Mouse (Mus musculus) hindbrain, embryonic 16.5 days (tissue): ENCODE data around the gene Wdr45. TPM values are rescaled to one million over a fixed set of nuclear protein-coding genes. Genes with fewer than 3 reads are reported as not detected.

ENCODE experiments used
- ATAC-seq: fragments of 200-750 bp; cut with Nextera tagmentation; 2 replicates; pipeline ENCODE4 v1.8.0; 2017; ENCODE audit warnings: moderate TSS enrichment, moderate library complexity
- H3K27ac ChIP-seq: fragments of 300-500 bp; sonication (generic); 2 replicates; pipeline ENCODE4 v1.5.1; 2014; ENCODE audit warnings: low read depth, mild to moderate bottlenecking, control low read depth, low read length, moderate library complexity
- H3K27me3 ChIP-seq: fragments of 300-500 bp; sonication (generic); replicated peaks from 2 replicates; pipeline ENCODE4 v1.6.1; 2014; ENCODE audit warnings: low read length; ENCODE audit not compliant: control insufficient read depth, insufficient read depth
- H3K36me3 ChIP-seq: fragments of 300-500 bp; sonication (generic); 2 replicates; pipeline ENCODE4 v1.6.1; 2014; ENCODE audit warnings: mild to moderate bottlenecking, low read length, moderate library complexity, mixed read lengths; ENCODE audit not compliant: control insufficient read depth, insufficient read depth
- H3K4me1 ChIP-seq: fragments of 300-500 bp; sonication (generic); 2 replicates; pipeline ENCODE4 v1.6.1; 2014; ENCODE audit warnings: low read depth, low read length; ENCODE audit not compliant: control insufficient read depth, insufficient read depth
- H3K4me2 ChIP-seq: fragments of 300-500 bp; sonication (generic); 2 replicates; pipeline ENCODE4 v1.6.1; 2014; ENCODE audit warnings: mild to moderate bottlenecking, low read length, control low read depth, moderate library complexity
- H3K4me3 ChIP-seq: fragments of 300-500 bp; sonication (generic); 2 replicates; pipeline ENCODE4 v1.5.1; 2014; ENCODE audit warnings: mild to moderate bottlenecking, low read length, control low read depth, moderate library complexity
- H3K9ac ChIP-seq: fragments of 300-500 bp; sonication (generic); 2 replicates; pipeline ENCODE4 v1.6.1; 2014; ENCODE audit warnings: low read depth, mild to moderate bottlenecking, control low read depth, low read length, moderate library complexity
- H3K9me3 ChIP-seq: fragments of 300-500 bp; sonication (generic); 2 replicates; pipeline ENCODE4 v1.6.1; 2014; ENCODE audit warnings: mild to moderate bottlenecking, low read length, moderate library complexity; ENCODE audit not compliant: control insufficient read depth
- WGBS: fragments of 180-500 bp; shearing (Covaris S2); extraction: QIAGEN DNeasy Blood & Tissue Kit; methylation state at CpG from one replicate; pipeline ENCODE4 v1.1.7; 2014; 5-methylcytosine and 5-hydroxymethylcytosine counted together
- polyA plus RNA-seq: library from polyadenylated mRNA; unstranded; fragments of >200 nt; fragmentation: Nextera tagmentation; extraction: Ambion mirVana; gene quantifications from 2 replicates; pipeline ENCODE4 v1.2.1, GENCODE M21; 2015

Wdr45 gene
- polyA plus RNA-seq, 1 experiment from 2014 or later = 36.3 TPM

GRCm38 (mm10) chrX:7675001-7675380 is 39.1 kb upstream of the Wdr45 start:
- Histone ChIP-seq H3K27me3 (no peaks in the 10 kb centered on the region), H3K9me3 (no peaks in the 10 kb centered on the region), H3K4me2 (peak overlapping the region; percentile 55), H3K9ac (peak overlapping the region; percentile 47), H3K36me3 (no peaks in the 10 kb centered on the region), H3K27ac (no peak overlapping the region), H3K4me1 (no peaks in the 10 kb centered on the region), H3K4me3 (peak overlapping the region; percentile 26)
- no peak for ATAC-seq
- WGBS = 35% methylated on average over 10 of the region's 10 CpGs

- Histone ChIP-seq H3K36me3 (no peaks in the 10 kb centered on the region), H3K9ac (no peak overlapping the region), H3K4me1 (no peaks in the 10 kb centered on the region), H3K9me3 (no peaks in the 10 kb centered on the region), H3K27me3 (no peaks in the 10 kb centered on the region), H3K27ac (no peak overlapping the region), H3K4me2 (no peak overlapping the region), H3K4me3 (no peak overlapping the region)
- WGBS = 44% methylated on average over 3 of the region's 3 CpGs
- ATAC-seq = no peak
These were observed 35.1 kb upstream of the Wdr45 start for GRCm38 (mm10) chrX:7678986-7679385.

- no peak overlapping the region for H3K27ac ChIP-seq
These were observed 34.6 kb upstream of the Wdr45 start for GRCm38 (mm10) chrX:7679405-7680056.

GRCm38 (mm10) chrX:7680057-7680412 is 34.1 kb upstream of the Wdr45 start:
- peak; percentile 44; the same call in 1 of the 2 replicates for ATAC-seq
- no peaks in the 10 kb centered on the region for H3K27me3 ChIP-seq
- H3K9me3 ChIP-seq = no peaks in the 10 kb centered on the region
- no peaks in the 10 kb centered on the region for H3K36me3 ChIP-seq
- 28% methylated on average over 12 of the region's 12 CpGs for WGBS
- peak overlapping the region; percentile 31 for H3K4me3 ChIP-seq
- no peaks in the 10 kb centered on the region for H3K4me1 ChIP-seq
- peak overlapping the region; percentile 53 for H3K4me2 ChIP-seq
- H3K9ac ChIP-seq = peak overlapping the region; percentile 41; the same call in 1 of the 2 replicates
- H3K27ac ChIP-seq = no peak overlapping the region

More at GRCm38 (mm10) chrX:7679405-7680056, 34.6 kb upstream of the Wdr45 start:
- ATAC-seq = peak; percentile 94
- Histone ChIP-seq H3K9me3 (no peaks in the 10 kb centered on the region), H3K27me3 (no peaks in the 10 kb centered on the region), H3K4me3 (peak overlapping the region; percentile 31), H3K4me2 (peak overlapping the region; percentile 53), H3K36me3 (no peaks in the 10 kb centered on the region), H3K9ac (peak overlapping the region; percentile 41; the same call in 1 of the 2 replicates), H3K4me1 (no peaks in the 10 kb centered on the region)
- 18% methylated on average over 27 of the region's 27 CpGs for WGBS

GRCm38 (mm10) chrX:7680864-7681263 is 33.3 kb upstream of the Wdr45 start, which contains the start of gene Magix:
TSS of gene Magix (minus strand) at chrX:7681251.
- Histone ChIP-seq H3K36me3 (no peaks in the 10 kb centered on the region), H3K4me1 (no peaks in the 10 kb centered on the region), H3K27me3 (no peaks in the 10 kb centered on the region), H3K9ac (no peak within 1 kb of the TSS), H3K4me2 (peak within 1 kb of the TSS; percentile 53), H3K27ac (no peak within 1 kb of the TSS), H3K4me3 (peak within 1 kb of the TSS; percentile 31; the same call in 1 of the 2 replicates), H3K9me3 (no peaks in the 10 kb centered on the region)
- no peak for ATAC-seq
- 69% methylated on average over 14 of the region's 14 CpGs for WGBS

GRCm38 (mm10) chrX:7688321-7688720 is 25.8 kb upstream of the Wdr45 start:
- no peaks in the 10 kb centered on the region for H3K4me1 ChIP-seq
- 98% methylated on average over 2 of the region's 2 CpGs for WGBS
- no peaks in the 10 kb centered on the region for H3K9me3 ChIP-seq
- H3K27me3 ChIP-seq = no peaks in the 10 kb centered on the region
- H3K36me3 ChIP-seq = no peaks in the 10 kb centered on the region
- no peak overlapping the region for H3K9ac ChIP-seq
- H3K4me3 ChIP-seq = no peak overlapping the region
- ATAC-seq = no peak
- no peak overlapping the region for H3K27ac ChIP-seq
- no peak overlapping the region for H3K4me2 ChIP-seq

GRCm38 (mm10) chrX:7690486-7690885 is 23.6 kb upstream of the Wdr45 start:
- no peak overlapping the region for H3K4me3 ChIP-seq
- no peak for ATAC-seq
- H3K27ac ChIP-seq = no peak overlapping the region
- H3K36me3 ChIP-seq = no peaks in the 10 kb centered on the region
- WGBS = 76% methylated on average over 3 of the region's 3 CpGs
- H3K4me1 ChIP-seq = no peaks in the 10 kb centered on the region
- H3K27me3 ChIP-seq = no peaks in the 10 kb centered on the region
- no peaks in the 10 kb centered on the region for H3K9me3 ChIP-seq
- H3K9ac ChIP-seq = no peak overlapping the region
- H3K4me2 ChIP-seq = no peak overlapping the region

GRCm38 (mm10) chrX:7692862-7693261 is 21.3 kb upstream of the Wdr45 start:
- Histone ChIP-seq H3K4me2 (no peak overlapping the region), H3K27me3 (no peaks in the 10 kb centered on the region), H3K36me3 (no peaks in the 10 kb centered on the region), H3K9me3 (no peaks in the 10 kb centered on the region), H3K27ac (no peak overlapping the region), H3K4me3 (no peak overlapping the region), H3K9ac (no peak overlapping the region), H3K4me1 (no peaks in the 10 kb centered on the region)
- ATAC-seq = no peak
- WGBS = 33% methylated on average over 4 of the region's 4 CpGs

- no peaks in the 10 kb centered on the region for H3K4me1 ChIP-seq
- no peaks in the 10 kb centered on the region for H3K36me3 ChIP-seq
- no peak overlapping the region for H3K9ac ChIP-seq
- peak overlapping the region; percentile 20 for H3K4me3 ChIP-seq
- peak overlapping the region; percentile 51 for H3K4me2 ChIP-seq
- peak; percentile 71; the same call in 1 of the 2 replicates for ATAC-seq
- 39% methylated on average over 6 of the region's 6 CpGs for WGBS
- no peaks in the 10 kb centered on the region for H3K27me3 ChIP-seq
- H3K27ac ChIP-seq = no peak overlapping the region
- no peaks in the 10 kb centered on the region for H3K9me3 ChIP-seq
These were observed 17.6 kb upstream of the Wdr45 start for GRCm38 (mm10) chrX:7696520-7696919.
